ENCODE assay signal across 8 mouse cellular contexts in genomic region chr10:69706851-69707788, GRCm38 (mm10).
DNase-seq lines count a peak whose midpoint lies in the region; ATAC-seq and TF ChIP-seq lines count a peak whose summit lies in the region.

No protein-coding gene starts in this region.

- peak; percentile 16 for DNase-seq in embryo, embryonic 10.5 days (ENCODE audit: low spot score)
- no peak for DNase-seq in embryo, embryonic 10 days (ENCODE audit: low spot score)
- peak; percentile 79 for DNase-seq in brain, adult 2 months (ENCODE audit: low read depth, low spot score)
- no peak for DNase-seq in forebrain, postnatal 0 days
- no peak for DNase-seq in midbrain, embryonic 11.5 days (ENCODE audit: low spot score, missing footprints)
- DNase-seq in lung, postnatal 25 days (ENCODE audit: low spot score) = no peak
- DNase-seq in urinary bladder, adult 18-20 months (ENCODE audit: low spot score in 2 of 2) = no peak

- H3K36me3 ChIP-seq in forebrain, postnatal 0 days (ENCODE audit: insufficient read depth) = no peaks in the 10 kb centered on the region
- H3K36me3 ChIP-seq in midbrain, embryonic 11.5 days (ENCODE audit: control insufficient read depth, insufficient read depth, low read length) = no peaks in the 10 kb centered on the region

- H3K27me3 ChIP-seq in forebrain, postnatal 0 days (ENCODE audit: insufficient read depth, low read length) = no peaks in the 10 kb centered on the region
- H3K27me3 ChIP-seq in midbrain, embryonic 11.5 days (ENCODE audit: control insufficient read depth, insufficient read depth, low read length) = no peaks in the 10 kb centered on the region

- no peak for ATAC-seq in forebrain, postnatal 0 days
- no peak for ATAC-seq in midbrain, embryonic 11.5 days (ENCODE audit: low FRiP score)
- no peak for ATAC-seq in CD4-positive, CD25-positive, alpha-beta regulatory T cell, adult 4 months

- peaks cover 15% of the 10 kb centered on the region for H3K4me1 ChIP-seq in forebrain, postnatal 0 days (ENCODE audit: insufficient read depth)
- peaks cover 27% of the 10 kb centered on the region for H3K4me1 ChIP-seq in midbrain, embryonic 11.5 days (ENCODE audit: control insufficient read depth, insufficient read depth, low read length)

- H3K4me2 ChIP-seq in forebrain, postnatal 0 days (ENCODE audit: low read depth) = peak overlapping the region; percentile 74
- H3K4me2 ChIP-seq in midbrain, embryonic 11.5 days = peak overlapping the region; percentile 61

- peak overlapping the region; percentile 89 for H3K27ac ChIP-seq in forebrain, postnatal 0 days (ENCODE audit: low read depth, low read length)
- H3K27ac ChIP-seq in midbrain, embryonic 11.5 days (ENCODE audit: low read depth, low read length) = peak overlapping the region; percentile 67; the same call in 1 of the 2 replicates

- peak overlapping the region; percentile 57 for H3K9ac ChIP-seq in forebrain, postnatal 0 days
- peak overlapping the region; percentile 70 for H3K9ac ChIP-seq in midbrain, embryonic 11.5 days (ENCODE audit: low read length)

- peak overlapping the region; percentile 42 for H3K4me3 ChIP-seq in forebrain, postnatal 0 days (ENCODE audit: low read depth, low read length)
- peak overlapping the region; percentile 30 for H3K4me3 ChIP-seq in midbrain, embryonic 11.5 days (ENCODE audit: low read depth, low read length)

- 14% methylated on average over 14 of the region's 14 CpGs for WGBS in forebrain, postnatal 0 days
- WGBS in midbrain, embryonic 11.5 days = 14% methylated on average over 14 of the region's 14 CpGs

- no peaks in the 10 kb centered on the region for H3K9me3 ChIP-seq in forebrain, postnatal 0 days (ENCODE audit: low read length)
- H3K9me3 ChIP-seq in midbrain, embryonic 11.5 days (ENCODE audit: control insufficient read depth, low read length) = no peaks in the 10 kb centered on the region

- no peak for TF ChIP-seq CTCF in forebrain, postnatal 0 days (IDR thresholded peaks at IDR 0.05; ENCODE audit: low read depth)

Comparison
In these comparisons a context has a peak if more than half of its experiments do, and no peak if none do; other contexts are left out.
1. DNase-seq: peak in embryo, embryonic 10.5 days (single experiment) and brain, adult 2 months (single experiment); none in embryo, embryonic 10 days (single experiment), forebrain, postnatal 0 days (single experiment), midbrain, embryonic 11.5 days (single experiment), lung, postnatal 25 days (single experiment) and urinary bladder, adult 18-20 months (0 of 2).